2 mouse cellular contexts compared by ENCODE assay signal in genomic region chr12:87277251-87277650, GRCm38 (mm10). TPM values are rescaled to one million over a fixed set of nuclear protein-coding genes. Genes with fewer than 3 reads are reported as not detected.
"Had no signal": no experiment of that assay in that cellular context is flagged by ENCODE, and none has a peak within 500 bp of the region (broad histone marks: within the 10 kb centered on the region; RNA-seq: fewer than 3 reads in every experiment).

No protein-coding gene starts in this region.

RNA-seq across cellular contexts. Expression of gene Ism2, which starts 22.3 kb away (rescaled TPM):
- total RNA-seq: megakaryocyte, adult 5-6 weeks; megakaryocyte-erythroid progenitor cell, adult 5-6 weeks had no signal

RNA-seq across cellular contexts. Expression of gene Noxred1, which starts 38.7 kb away (rescaled TPM):
- total RNA-seq: megakaryocyte-erythroid progenitor cell, adult 5-6 weeks had no signal
